Mouse (Mus musculus): ENCODE results near the gene Pcgf2.

GRCm38 (mm10) chr11:97668160-97668559, 32.1 kb downstream of the Pcgf2 start:
- no peak for TF ChIP-seq CTCF (conservative IDR thresholded peaks at IDR 0.05; ENCODE audit: low read length)
- TF ChIP-seq POU5F1 (IDR thresholded peaks at IDR 0.05; ENCODE audit: borderline replicate concordance, low read length), result no peak
